Mouse (Mus musculus) megakaryocyte, embryonic 14.5 days (primary cell): ENCODE measurements around the gene Fras1.

Experiments used
- FLI1 ChIP-seq: IDR thresholded peaks from 2 replicates; pipeline ENCODE4 v1.6.1; 2012; ENCODE audit warnings: low read length, inconsistent platforms, mixed read lengths
- GATA1 ChIP-seq: IDR thresholded peaks from 3 replicates; pipeline ENCODE4 v1.6.1; 2012; ENCODE audit warnings: mixed read lengths, low read length, inconsistent platforms, borderline replicate concordance

- no peak for TF ChIP-seq GATA1
- no peak for TF ChIP-seq FLI1
Observed at GRCm38 (mm10) chr5:96481159-96481558, 107.4 kb downstream of the Fras1 start.
